Mouse (Mus musculus) inflammation-experienced regulatory T-cells, adult 16 weeks (primary cell): Measurements from ENCODE around the gene Dcun1d2. TPM values are rescaled to one million over a fixed set of nuclear protein-coding genes. Genes with fewer than 3 reads are reported as not detected.

ENCODE experiments used
- polyA plus RNA-seq: library from polyadenylated mRNA; unstranded; fragments of 100-300 nt; shearing (Covaris generic); gene quantifications from one replicate; pipeline ENCODE4 v1.2.1, GENCODE M21; 2017

Dcun1d2 gene
- 41.9 TPM for polyA plus RNA-seq

DNA sequence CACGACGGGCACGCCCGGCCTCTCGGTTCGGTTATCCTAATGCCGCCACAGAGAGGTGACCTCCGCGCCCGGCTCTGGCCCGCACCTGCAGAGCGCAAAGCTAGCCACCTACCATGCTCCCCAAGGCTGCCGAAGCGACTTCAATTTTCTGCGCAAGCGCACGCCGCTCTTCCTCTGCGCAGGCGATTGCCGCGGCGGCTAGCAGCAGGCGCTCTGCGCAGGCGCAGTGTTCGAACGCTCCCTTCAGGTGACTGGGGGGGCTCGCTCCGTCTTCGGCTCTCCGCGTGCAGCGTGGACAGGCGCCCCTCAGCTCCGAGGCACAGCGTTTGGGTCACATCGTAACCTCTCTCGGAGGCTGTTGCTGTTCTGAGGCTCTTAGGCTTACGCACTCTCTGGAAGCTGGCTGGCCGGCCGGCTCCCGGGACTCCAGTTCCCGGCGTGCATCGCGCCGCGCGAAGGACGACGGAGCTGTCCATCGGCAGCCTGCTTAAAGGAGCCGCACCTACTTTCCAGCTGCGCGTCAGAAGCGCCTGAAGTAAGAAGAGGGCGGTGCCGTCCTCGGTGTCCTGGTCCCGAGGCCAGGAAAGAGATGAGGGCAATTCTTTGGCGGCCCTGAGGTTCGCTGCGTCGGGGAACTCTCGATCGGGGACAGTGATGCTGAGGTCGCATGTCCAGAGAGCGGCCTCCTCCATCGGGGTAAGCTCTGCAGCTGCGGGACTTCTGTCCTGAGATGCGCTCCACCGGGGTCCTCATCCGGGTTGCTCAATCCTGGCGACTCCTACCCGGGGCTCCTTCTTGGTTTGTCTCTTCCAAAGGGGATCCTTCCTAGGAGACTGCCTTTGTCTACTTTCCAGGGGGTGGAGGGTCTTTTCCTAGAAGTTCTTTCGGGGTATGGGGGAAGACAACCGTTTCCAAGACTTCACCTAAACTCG lies at the start of gene Dcun1d2, which contains the start of gene Tmco3:
TSS of gene Dcun1d2 (minus strand) at position 440 of the 932 bp plus-strand sequence.
TSS of gene Tmco3 (plus strand) at position 499 of the 932 bp plus-strand sequence.

DNA sequence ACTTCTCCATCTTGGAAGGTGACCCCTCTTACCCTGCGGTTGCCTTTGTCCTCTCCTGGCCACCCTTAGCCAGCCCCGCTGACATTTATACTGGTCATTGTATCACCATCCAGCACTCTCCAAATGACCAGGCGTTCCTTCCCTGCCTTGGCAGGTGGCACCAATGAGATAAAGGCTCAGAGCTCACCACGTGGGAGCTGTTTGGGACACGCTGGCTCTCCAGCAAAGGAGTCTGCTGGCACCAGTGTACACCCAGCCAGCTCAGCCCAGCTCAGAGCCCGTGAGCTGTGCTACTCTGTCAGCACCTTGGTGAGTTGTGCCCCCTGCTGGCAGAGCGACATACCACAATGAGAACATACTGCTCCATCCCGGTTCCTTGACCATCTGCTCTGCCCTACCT lies 33.9 kb downstream of the Dcun1d2 start, which contains the start of gene Adprhl1:
TSS of gene Adprhl1 (minus strand) at position 144 of the 400 bp plus-strand sequence.

Other genes starting within 250 kb of the Dcun1d2 start
- 3.3 TPM for gene Proz, start 227.2 kb downstream of the Dcun1d2 start, polyA plus RNA-seq
- 52.0 TPM for gene Pcid2, start 182.7 kb downstream of the Dcun1d2 start, polyA plus RNA-seq
- gene Cul4a, start 182.5 kb downstream of the Dcun1d2 start, polyA plus RNA-seq = 39.3 TPM
- 10.5 TPM for gene Lamp1, start 129.0 kb downstream of the Dcun1d2 start, polyA plus RNA-seq
- 2.2 TPM for gene Grtp1, start 87.5 kb downstream of the Dcun1d2 start, polyA plus RNA-seq
- gene Adprhl1, start 34.0 kb downstream of the Dcun1d2 start, polyA plus RNA-seq = not detected
- gene Tmco3, start 59 bp upstream of the Dcun1d2 start, polyA plus RNA-seq = 39.4 TPM
- gene Tfdp1, start 50.6 kb upstream of the Dcun1d2 start, polyA plus RNA-seq = 48.0 TPM
- not detected for gene Atp4b, start 108.7 kb upstream of the Dcun1d2 start, polyA plus RNA-seq
- not detected for gene Grk1, start 117.0 kb upstream of the Dcun1d2 start, polyA plus RNA-seq
- not detected for gene Tmem255b, start 147.1 kb upstream of the Dcun1d2 start, polyA plus RNA-seq
- not detected for gene Gas6, start 206.4 kb upstream of the Dcun1d2 start, polyA plus RNA-seq